Mouse (Mus musculus) left cerebral cortex, postnatal 4 days (tissue): ENCODE data around the gene Cyth1. TPM values are rescaled to one million over a fixed set of nuclear protein-coding genes. Genes with fewer than 3 reads are reported as not detected.

Experiments used
- DNase-seq: peaks from one replicate; pipeline ENCODE4 v3.0.0-alpha.2; 2022
- intact Hi-C: fragments of 180-260 bp; cut with DNase I; formaldehyde crosslinking; loops from one replicate; pipeline ENCODE4 v1.15.1; 2025
- total RNA-seq, 2 experiments: library from RNA; stranded (reverse); gene quantifications; 2 replicates each; pipeline ENCODE4 v1.2.3; 2021

The Cyth1 gene
- total RNA-seq, 2 experiments from 2014 or later, result 66.3 to 70.5 TPM

DNA sequence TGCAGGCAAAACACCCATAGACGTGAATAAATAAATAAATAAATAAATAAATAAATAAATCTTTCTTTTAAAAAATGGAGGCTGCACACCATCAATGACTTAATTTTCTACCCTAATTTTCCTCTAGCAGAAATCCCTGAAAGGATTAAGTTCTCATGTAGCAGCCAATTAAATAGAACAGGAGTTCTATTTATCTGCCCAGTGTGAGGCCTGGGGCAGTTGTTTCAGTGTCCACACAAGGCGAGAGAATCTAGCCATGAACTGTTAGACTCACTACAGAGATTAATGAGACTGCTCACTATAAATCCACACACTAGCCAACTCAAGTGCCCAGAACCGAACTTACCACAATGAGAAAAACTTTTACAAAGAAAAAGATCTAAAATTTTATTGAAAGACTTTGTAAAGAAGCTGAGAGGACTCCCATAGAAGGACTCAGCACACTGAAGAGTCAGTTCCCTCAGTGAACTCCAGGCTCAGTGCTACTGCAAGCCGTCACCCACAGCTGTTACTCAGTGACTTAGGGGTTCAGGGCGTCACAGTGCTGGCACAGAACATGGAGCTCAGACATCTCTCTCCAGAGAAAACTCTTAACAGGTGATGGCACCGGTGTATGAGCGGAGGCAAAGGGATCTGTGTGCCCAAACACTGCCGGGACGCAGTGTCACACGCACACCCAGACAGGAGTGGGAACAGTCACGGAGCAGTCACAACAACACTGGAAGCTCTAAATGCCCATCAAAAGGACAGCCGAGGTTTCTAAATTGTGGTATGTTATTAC lies 23.1 kb downstream of the Cyth1 start:
- intact Hi-C loops, result loop anchor here (10.0 kb wide), 1 partner anchor 350 kb away; the partner anchor contains the start of gene Tha1

DNA sequence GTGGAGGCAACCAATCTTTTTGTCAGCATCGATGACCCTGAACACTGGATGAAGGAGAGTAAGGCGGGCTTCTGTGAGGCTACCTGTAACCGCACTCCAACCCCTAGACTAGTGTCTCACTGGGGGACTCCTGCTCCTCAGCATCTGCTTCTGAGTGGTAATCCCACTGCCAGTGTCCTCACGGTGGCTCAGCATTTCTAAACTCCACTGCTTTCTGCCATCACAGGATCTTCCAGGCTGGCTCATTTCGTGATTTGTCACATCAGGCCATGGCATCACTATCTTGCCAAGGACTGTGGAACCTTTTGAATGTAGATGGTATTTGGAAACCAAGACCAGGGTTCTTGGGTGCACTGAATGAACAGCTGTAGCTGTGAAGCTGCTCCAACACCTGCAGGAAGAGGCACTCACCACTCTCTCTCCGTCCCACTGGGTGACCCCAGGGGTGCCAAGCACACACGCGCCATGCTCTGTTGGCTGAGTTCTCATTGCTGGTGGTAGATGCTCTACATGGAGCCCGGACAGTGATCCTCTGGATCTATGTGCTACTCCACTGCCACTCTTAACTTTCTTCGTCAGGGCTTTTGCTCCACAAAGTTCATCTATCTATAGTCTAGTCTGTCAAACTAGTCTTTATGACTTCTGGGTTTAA lies 24.9 kb downstream of the Cyth1 start:
- intact Hi-C loops, result loop anchor here (5.0 to 10.0 kb wide), 2 partner anchors 56 to 349 kb away; partner anchors contain the start of gene Tha1
- DNase-seq, result no peak

More for the DNA sequence above, 23.1 kb downstream of the Cyth1 start:
- no peak for DNase-seq

DNA sequence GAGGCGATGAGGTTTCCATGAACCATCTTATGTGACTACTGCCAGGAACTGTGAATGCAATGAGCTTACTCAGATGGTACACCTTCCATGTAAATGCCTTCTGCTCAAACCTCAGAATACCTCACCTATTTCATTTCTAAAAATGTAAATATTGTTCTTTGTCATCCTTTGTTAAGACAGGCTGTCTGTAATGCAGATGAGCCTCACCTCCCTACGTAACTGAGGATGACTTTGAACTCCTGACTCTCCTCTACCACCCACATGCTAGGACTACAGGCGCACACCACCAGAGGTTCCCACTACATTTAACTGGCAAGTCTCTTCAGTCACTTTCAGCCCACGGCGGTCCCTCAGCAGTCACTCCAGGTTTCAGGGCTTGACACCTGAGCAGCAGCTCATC lies 25.5 kb downstream of the Cyth1 start:
- intact Hi-C loops, result loop anchor here (5.0 to 10.0 kb wide), 2 partner anchors 56 to 348 kb away; partner anchors contain the start of gene Tha1
- DNase-seq, result no peak

DNA sequence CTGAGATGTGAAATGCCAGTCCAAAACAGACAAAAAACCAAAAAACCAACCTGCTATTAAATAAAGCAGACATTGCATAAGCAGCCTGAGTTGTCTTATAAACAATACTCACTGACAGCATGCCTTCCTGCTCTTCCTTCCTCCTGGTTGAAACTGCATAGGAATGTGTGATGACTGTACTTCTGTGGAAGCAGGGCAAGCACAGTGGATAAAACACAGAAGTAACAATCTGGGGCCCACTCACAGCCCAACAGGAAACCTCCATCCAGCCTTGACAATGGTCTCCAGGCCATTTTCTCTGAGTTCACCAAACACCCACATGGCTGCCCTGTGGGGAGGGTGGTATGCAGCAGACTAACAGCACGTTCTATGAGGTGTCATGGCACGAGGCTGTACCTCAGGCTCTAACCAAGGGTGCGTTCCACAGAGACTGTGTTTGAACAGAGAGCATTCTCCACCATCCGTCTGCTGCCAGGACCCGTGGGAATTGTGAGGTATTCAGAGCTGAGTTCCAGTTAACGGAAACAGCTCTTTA lies 26.0 kb downstream of the Cyth1 start:
- DNase-seq, result no peak
- intact Hi-C loops, result loop anchor here (5.0 to 10.0 kb wide), 2 partner anchors 55 to 348 kb away; partner anchors contain the start of gene Tha1

DNA sequence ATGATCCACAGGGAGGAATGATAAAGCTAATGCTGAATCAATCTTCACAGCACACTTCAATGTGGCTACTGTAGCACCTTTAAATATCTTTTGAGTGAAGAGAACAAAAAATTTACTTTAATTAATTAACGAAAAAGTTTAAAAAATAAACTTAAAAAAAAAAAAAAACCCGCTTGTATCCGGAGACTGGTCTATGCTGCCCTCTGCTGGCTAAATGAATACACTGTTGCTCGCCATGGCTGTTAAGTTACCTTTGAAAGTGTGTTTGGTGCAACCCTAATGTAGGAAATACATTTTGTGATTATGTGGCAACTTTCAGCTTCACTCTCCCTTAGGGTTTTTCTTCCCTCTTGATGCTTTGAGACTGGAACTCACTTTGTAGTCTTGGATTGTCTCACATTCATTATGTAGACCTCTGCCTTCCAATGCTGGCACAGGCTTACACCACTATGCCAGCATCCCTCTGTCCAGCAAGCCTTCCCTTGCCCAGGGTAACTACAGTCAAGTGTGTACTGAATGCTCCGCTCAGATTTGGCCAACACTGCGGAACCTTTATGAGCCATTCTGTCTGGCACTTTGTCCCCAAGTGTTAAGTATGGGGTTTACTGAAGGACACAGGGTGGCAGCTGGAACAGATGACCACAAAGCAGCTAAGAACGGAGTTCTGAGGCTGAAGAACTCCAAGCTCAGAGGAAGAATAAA lies 27.7 kb downstream of the Cyth1 start:
- intact Hi-C loops, result loop anchor here (2.0 to 10.0 kb wide), 3 partner anchors 53 to 346 kb away; partner anchors contain the start of gene Tha1

DNA sequence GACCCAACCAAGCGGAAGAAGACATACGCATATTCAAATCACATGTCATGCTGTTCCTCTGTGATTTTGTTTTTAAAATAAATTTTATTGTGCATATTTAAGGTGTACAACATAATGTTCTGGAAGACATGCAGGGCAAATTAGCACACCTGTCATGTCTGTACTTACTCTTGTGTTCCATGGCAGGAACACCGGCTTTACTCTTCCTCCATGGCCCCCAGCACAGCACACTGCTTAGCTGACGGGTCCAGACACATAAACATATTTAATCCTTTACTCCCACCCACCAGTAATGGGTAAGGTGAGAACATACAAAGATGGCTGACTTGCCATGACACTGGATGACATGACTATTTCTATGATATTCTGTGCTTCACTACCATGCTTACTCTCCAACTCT lies 29.3 kb downstream of the Cyth1 start:
- DNase-seq, result no peak
- intact Hi-C loops, result loop anchor here (5.0 kb wide), 1 partner anchor 117 kb away; no protein-coding TSS in a partner anchor

More for the DNA sequence above, 27.7 kb downstream of the Cyth1 start:
- DNase-seq, result peak; percentile 55

DNA sequence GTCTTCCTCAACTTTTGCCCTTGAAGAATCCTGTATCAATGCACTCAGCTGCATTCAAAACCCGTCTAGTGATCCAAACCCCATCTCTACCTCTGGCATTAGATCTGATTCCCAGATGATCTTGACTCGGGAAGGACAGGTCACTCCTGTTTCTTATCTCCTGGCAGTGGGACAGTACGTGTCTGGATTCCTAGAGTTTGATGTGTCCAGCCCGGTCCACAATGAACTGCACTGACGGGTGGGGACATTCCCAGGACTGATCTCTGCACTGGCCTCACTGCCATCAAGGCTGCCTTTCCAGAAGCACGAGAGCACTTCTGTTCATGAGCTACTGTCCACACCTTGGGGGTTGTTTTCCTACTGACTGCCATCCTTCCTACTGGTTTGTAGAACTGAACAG lies 31.9 kb downstream of the Cyth1 start:
- intact Hi-C loops, result loop anchor here (5.0 kb wide), 1 partner anchor 114 kb away; no protein-coding TSS in a partner anchor
- no peak for DNase-seq

DNA sequence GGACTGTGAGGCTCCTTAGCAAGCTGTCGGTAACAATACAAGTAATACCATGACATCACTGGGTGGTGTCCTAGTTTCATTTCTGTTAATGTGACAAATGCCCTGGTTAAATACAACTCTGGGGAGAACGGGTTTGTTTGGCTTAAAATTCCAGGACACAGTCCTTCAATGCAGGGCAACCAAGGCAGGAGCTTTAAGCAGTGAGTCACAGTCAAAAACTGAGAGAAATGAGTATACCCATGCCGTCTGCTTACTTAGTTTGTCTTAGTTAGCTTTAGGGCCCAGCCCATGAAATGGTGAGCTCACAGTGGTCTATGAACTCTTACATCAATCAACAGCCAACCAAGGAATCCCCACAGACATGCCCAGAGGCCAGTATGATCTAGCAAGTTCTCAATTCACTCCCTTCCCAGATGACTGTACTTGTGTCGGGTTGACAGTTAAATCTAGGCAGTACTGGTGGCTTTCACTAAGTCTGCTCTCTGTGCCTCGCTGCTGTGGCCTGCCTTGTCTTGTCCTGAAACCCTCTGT lies 32.4 kb downstream of the Cyth1 start:
- DNase-seq, result no peak
- intact Hi-C loops, result loop anchor here (5.0 kb wide), 1 partner anchor 114 kb away; no protein-coding TSS in a partner anchor

DNA sequence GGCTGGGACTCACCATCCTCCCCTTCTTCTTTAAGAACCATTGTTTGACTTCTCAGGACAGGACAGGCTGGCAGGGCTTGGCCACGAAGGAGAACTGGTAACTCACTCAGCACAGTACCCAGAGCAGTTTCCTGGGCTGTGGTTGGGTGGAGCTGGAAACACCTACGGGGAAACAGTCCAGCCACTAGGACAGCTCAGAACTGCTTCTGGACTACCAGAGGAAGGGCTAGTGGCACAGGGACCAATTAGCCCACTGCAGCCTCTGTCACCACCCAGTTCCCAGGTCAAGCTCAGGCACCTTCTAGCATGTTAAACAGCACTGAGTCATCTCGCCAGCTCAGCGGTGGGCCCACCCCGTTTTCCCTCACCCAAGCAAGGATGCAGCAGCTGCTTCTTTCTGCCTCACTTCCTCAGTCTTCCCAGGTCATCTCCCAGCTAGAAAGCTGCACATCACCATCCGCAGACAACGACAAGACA lies 35.7 kb downstream of the Cyth1 start:
- intact Hi-C loops, result no loop called here

DNA sequence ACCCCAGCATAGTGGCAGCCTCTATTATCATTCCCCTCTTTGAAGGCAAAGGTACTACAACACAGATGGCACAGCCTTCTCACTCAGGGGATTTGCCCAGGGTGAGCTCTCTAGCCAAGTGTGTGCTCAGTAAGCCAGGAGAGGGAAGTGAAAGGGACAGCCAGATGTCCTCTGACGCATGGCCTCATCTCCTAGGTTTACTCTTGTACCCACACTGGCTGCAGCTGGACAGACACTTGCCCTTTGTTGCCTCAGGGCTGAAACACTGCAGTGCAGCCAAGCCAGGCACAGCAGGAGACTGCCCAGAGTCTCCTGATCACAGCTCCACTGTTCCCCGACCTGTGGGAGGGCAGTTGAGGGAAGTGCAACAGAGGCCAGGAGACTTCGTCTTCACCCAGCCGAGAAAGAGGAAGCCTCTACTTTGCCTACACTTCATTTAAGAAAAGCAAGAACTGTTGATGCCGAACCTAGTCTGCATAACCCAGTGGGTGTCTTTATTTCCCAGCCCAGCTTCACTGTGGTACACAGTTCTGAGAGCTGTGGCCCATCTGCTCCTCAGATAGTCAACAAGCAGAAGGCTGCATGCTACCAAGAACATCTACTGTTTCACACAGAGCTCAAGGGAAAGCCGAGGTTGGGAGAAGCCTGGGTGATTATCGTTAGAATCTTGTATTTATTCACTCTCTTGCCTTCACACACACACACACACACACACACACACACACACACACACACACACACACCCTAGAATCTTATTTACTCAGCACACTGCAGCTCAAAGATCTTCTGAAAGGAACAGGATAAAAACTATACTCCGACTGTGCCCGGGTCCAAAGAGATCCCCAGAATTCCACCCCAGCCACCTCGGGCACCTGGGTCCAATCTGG lies 36.4 kb downstream of the Cyth1 start:
- DNase-seq, result peak; percentile 51
- intact Hi-C loops, result no loop called here

More for the DNA sequence above, 35.7 kb downstream of the Cyth1 start:
- peak; percentile 12 for DNase-seq

DNA sequence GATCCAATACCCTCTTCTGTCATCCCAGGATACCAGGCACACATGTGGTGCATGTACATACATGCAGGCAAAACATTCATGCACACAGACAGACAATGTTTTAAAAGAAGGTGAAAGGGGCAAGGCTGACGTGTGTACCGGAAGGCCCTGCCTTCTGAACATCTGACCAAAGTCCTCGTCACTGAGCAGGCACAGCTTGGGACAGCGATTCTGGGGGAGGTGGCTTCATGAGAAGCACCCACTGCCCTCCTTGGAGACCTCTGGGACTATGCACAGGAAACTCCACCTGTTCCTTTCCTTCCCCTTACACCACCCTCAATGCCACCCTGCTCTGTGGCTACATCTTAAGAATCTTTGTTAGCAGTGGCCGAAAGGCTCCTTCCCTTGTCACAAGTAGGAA lies 37.4 kb downstream of the Cyth1 start:
- DNase-seq, result no peak
- intact Hi-C loops, result no loop called here

DNA sequence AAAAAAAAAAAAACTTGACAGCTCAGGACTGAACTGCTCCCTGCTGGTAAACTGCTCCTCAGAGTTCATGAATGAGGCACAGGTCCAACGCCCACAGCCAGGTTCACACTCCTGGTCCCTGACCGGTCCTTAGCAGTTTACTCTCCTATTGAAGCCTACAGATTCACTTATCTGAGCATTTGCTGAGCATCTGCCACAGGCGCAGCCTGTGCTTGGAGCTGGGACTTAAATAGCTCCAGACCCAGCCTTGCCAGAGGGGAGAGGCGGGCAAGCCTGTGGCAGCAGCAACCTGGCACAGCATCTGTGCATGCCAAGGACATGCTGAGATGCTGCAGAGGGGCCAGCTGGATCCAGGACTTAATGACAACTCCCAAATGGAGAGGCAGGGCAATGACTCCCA lies 38.3 kb downstream of the Cyth1 start:
- DNase-seq, result peak; percentile 91
- intact Hi-C loops, result no loop called here

DNA sequence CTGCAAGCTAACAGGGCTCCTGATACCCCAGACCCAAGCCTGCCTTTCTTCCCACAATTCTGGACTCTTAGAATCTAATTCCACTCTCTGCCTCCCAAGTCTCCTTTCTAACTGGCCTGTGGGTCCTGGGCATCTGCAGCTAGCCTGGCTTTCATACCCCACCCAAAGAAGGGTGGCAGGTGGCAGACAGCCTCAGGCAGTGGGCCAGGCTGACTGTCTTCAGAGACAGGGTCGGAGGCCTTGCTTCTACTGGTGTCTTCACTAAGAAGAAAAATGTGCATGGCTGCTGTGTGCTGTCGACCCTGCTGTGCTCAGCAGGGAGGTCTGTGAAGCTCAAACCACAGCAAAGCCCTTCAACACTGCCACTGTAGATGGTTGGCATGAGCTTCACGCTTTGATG lies 39.0 kb downstream of the Cyth1 start:
- intact Hi-C loops, result no loop called here
- peak; percentile 81 for DNase-seq

DNA sequence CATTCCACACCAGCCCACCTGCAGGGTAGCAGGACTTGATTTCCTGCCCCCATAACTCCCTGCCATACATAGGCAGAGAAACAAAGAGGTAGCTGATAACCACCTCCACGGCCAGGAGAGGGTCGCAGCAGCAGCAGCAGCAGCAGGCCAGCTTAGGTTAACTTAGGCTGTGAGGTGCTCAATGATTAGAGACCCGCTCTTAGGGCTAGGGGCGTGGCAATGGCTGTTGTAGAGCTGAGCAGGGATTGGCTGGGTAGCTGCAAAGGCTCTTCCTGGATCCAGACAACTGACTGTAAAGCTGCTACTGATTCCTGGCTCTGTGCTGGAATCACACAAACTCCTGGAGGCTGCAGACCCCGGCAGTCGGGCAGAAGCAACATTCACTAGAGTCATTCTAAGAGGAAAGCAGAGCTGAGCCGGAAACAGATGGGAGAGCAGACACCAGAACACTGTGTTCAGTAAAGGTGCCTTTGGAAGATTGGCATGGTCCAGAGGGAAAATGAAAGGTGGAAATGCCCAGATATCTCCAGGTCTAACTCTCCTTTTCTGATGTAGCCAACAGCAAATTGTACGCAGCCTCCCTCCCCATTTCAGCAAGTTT lies 39.6 kb downstream of the Cyth1 start:
- no peak for DNase-seq
- intact Hi-C loops, result no loop called here

DNA sequence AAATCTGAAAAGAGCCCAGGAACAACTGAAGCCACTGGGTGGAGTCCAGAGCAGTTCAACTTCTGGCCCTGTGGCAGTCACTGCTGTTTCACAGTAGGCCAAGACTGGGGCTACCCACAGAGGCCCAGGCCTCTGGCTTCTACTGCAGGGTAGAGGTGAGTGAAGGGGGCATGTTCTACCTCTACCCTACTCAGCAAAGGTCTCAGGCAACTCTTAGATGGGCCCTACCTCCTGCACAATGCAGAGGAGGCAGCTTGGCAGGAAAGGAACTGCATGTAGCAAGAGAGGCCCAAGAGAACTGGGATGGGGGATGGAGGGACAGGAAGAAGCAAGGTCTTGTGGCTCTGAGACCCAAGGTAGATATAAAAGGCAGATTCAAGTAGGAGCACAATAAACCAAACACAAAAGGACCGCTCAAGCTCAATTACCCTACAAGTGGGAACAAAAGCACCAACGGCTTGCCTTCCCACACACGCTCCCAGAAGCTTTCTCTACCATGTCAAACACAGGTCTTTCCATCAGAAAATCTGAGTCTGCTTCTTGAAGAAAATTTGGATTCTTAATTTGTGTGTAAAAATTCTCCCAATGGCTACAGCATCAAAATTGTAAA lies 40.9 kb downstream of the Cyth1 start:
- intact Hi-C loops, result no loop called here
- no peak for DNase-seq

DNA sequence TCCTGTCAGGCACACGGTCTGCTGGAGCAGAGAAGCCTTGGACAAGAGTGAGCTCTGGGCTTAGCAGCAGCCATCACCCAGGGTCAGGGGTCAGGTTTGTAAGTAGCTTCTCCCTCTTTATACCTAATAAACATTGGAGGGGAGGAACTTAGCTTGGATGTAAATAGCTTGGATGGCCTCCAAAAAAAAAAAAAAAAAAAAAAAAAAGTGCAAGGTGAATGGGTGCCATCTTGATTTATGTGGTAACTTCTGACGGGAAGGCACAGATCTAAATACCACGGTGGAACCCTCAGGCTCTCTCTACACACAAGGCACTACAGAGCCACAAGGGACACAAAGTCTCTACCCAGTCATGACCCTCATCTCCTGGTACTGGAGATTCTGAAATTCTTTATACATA lies 42.1 kb downstream of the Cyth1 start:
- DNase-seq, result no peak
- intact Hi-C loops, result no loop called here

DNA sequence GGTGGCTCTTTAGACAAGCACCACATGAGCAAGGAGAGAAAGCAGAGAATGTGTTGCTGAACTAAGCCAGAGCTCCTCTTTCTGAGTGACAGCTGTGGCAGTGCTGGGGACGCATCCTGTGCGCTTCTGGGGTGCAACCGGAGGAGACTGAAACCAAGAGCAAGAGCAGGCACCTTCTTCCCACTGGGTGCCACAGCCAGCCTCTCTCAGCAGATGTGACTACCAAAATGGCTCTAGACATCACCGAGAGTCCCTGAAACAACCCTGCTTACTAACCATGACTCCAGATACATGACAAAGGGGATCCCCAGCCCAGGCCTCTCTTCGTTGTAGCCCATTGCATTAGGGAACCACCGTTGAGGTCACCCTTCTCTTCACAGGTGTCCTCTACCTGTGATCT lies 44.9 kb downstream of the Cyth1 start:
- intact Hi-C loops, result no loop called here
- DNase-seq, result no peak

DNA sequence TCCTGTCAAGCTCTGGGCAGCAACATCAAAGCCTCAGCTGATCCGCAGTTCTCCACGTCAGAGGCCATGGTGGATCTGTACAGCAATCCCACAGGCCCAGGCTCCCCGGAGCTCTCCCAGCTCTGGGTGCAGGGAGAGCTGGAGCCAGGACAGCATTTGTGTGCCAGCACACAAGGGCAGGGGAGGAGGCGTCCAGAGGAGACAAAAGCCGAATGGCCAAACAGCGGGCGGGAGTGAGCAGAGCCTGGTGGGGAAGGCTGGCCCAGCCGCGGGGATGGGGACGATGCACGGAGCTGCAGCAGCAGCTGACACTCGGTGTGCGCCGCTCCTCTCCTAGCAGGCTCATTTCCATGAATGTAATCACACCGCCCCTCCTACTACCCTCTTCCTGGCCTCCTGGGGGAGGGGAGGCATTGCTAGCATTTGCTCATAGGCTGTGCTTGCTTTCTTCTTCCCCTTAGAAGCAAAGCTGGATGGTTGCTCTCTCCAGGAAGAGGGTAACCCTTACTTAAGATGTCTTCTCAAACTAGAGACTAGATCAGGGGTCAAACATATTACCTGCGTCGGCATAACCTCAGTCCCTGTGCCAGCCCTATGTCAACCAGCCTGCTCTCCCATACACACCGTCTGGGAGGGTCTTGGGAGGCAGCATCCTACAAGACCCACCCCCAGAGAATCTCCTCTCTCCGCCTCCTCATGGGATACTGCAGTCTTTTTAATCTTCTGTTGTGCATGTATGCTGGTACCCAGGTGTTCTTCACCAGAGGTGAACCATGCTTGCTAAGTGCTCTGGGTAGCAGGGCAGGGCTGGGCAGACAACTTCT lies 45.8 kb downstream of the Cyth1 start:
- intact Hi-C loops, result no loop called here
- DNase-seq, result peak; percentile 79
